Comparison of ENCODE assay signal across 9 mouse cellular contexts in the genomic region with DNA sequence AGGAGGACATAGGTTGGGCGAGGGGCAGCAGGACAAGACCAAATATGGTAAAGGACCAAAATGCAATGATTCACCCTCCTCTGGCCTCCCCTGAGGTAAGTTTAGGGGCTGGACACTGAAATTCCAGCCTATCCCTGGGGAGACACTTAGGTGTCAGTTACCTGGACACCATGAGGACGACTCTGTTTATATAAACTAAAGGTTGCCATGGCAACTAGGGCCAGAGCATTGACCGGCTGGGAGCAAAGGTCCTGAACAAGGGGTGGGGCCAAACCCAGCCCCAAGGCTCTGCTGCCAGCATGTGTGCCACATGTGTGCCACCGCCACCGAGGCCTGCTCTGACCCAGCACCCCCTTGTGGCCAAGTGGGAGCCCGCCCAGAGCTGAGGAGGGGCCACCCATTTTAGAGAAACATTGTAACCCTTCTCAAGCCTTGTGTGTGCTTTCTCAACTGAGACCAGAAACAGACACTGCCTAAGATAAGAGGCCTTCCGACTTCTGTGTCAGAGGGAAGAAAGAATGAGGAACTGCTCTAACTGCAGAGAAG. TPM values are rescaled to one million over a fixed set of nuclear protein-coding genes. Genes with fewer than 3 reads are reported as not detected.
DNase-seq lines count a peak whose midpoint lies in the region; ATAC-seq lines count a peak whose summit lies in the region.
"Had no signal": no experiment of that assay in that cellular context is flagged by ENCODE, and none has a peak within 500 bp of the region (broad histone marks: within the 10 kb centered on the region; RNA-seq: fewer than 3 reads in every experiment).

No protein-coding gene starts in this region.

- H3K4me1 ChIP-seq in hindbrain, embryonic 10.5 days (replicated peaks), result peaks cover 37% of the 10 kb centered on the region
- peaks cover 11% of the 10 kb centered on the region; the same call in 1 of the 2 replicates for H3K4me1 ChIP-seq in hindbrain, embryonic 12.5 days
- peaks cover 39% of the 10 kb centered on the region for H3K4me1 ChIP-seq in limb, embryonic 10.5 days

- H3K4me2 ChIP-seq in hindbrain, embryonic 12.5 days (replicated peaks), result no peak overlapping the region

- no peak overlapping the region for H3K4me3 ChIP-seq in hindbrain, embryonic 10.5 days
- H3K4me3 ChIP-seq in hindbrain, embryonic 12.5 days, result no peak overlapping the region
- no peak overlapping the region for H3K4me3 ChIP-seq in limb, embryonic 10.5 days

- 0 out of 2 replicates have a peak, but pooled peaks cover 3% of the 10 kb centered on the region for H3K27me3 ChIP-seq in hindbrain, embryonic 10.5 days (ENCODE audit: insufficient read depth, poor library complexity, severe bottlenecking)
- H3K27me3 ChIP-seq in hindbrain, embryonic 12.5 days, result no peaks in the 10 kb centered on the region
- H3K27me3 ChIP-seq in limb, embryonic 10.5 days (ENCODE audit: low read depth, poor library complexity, severe bottlenecking), result peaks cover 6% of the 10 kb centered on the region; the same call in 1 of the 2 replicates

- no peak overlapping the region for H3K9ac ChIP-seq in hindbrain, embryonic 12.5 days

- WGBS in hindbrain, embryonic 10.5 days, result 19% methylated on average over 7 of the region's 7 CpGs
- 25% methylated on average over 7 of the region's 7 CpGs for WGBS in hindbrain, embryonic 12.5 days
- 12% methylated on average over 7 of the region's 7 CpGs for WGBS in limb, embryonic 10.5 days

- H3K9me3 ChIP-seq in hindbrain, embryonic 10.5 days, result no peaks in the 10 kb centered on the region
- H3K9me3 ChIP-seq in hindbrain, embryonic 12.5 days (replicated peaks), result no peaks in the 10 kb centered on the region
- H3K9me3 ChIP-seq in limb, embryonic 10.5 days (replicated peaks), result no peaks in the 10 kb centered on the region

- H3K27ac ChIP-seq in hindbrain, embryonic 10.5 days, result peak overlapping the region; percentile 5; the same call in 1 of the 2 replicates
- H3K27ac ChIP-seq in hindbrain, embryonic 12.5 days, result no peak overlapping the region
- H3K27ac ChIP-seq in limb, embryonic 10.5 days, result no peak overlapping the region
- H3K27ac ChIP-seq: macrophage had no signal

- DNase-seq in hindbrain, embryonic 10.5 days (ENCODE audit: low spot score), result peak; percentile 62
- DNase-seq in embryo, embryonic 10 days (ENCODE audit: low spot score), result peak; percentile 81
- DNase-seq in limb, embryonic 10.5 days (ENCODE audit: low spot score), result peak; percentile 56
- DNase-seq in retina, embryonic 14.5 days (ENCODE audit: low spot score), result peak; percentile 44
- DNase-seq in urinary bladder, adult 18-20 months (ENCODE audit: low spot score in 2 of 2), result no peak
- no peak for DNase-seq in layer of hippocampus, adult 8-10 months (ENCODE audit: low spot score in 2 of 2)
- DNase-seq in layer of hippocampus, postnatal 14 days (ENCODE audit: low spot score in 2 of 2), result no peak

- no peak for ATAC-seq in hindbrain, embryonic 12.5 days (ENCODE audit: low FRiP score)

- H3K36me3 ChIP-seq in hindbrain, embryonic 10.5 days, result no peaks in the 10 kb centered on the region
- no peaks in the 10 kb centered on the region for H3K36me3 ChIP-seq in hindbrain, embryonic 12.5 days
- H3K36me3 ChIP-seq in limb, embryonic 10.5 days, result no peaks in the 10 kb centered on the region

RNA-seq across cellular contexts. Expression of a gene that starts 10.0 kb away (rescaled TPM):
- polyA plus RNA-seq in hindbrain, embryonic 10.5 days (2016; fragmentation: Nextera tagmentation; extraction: Ambion mirVana), result 38.6 and 53.5 TPM in 2 replicates
- 19.8 and 30.0 TPM in 2 replicates for polyA plus RNA-seq in hindbrain, embryonic 12.5 days (2016; fragmentation: Nextera tagmentation; extraction: Ambion mirVana)
- polyA plus RNA-seq in limb, embryonic 10.5 days (2016; fragmentation: Nextera tagmentation; extraction: Ambion mirVana), result 33.4 and 49.5 TPM in 2 replicates
- 1 to 10 TPM in 2 of 4 experiments, under 1 TPM in 1, not detected in 1; 0.23 to 2.4 (median 2.3) TPM for total RNA-seq in layer of hippocampus, adult 8-10 months (2022)
- 1 to 10 TPM in 1 of 2 experiments, under 1 TPM in 1; 0.45 to 3.4 TPM for total RNA-seq in layer of hippocampus, postnatal 14 days (2021)
- polyA plus RNA-seq: macrophage had no signal

RNA-seq across cellular contexts. Expression of a gene that starts 13.7 kb away (rescaled TPM):
- polyA plus RNA-seq in hindbrain, embryonic 10.5 days (2016; fragmentation: Nextera tagmentation; extraction: Ambion mirVana), result 43.1 and 55.5 TPM in 2 replicates
- polyA plus RNA-seq in hindbrain, embryonic 12.5 days (2016; fragmentation: Nextera tagmentation; extraction: Ambion mirVana), result 18.2 and 28.2 TPM in 2 replicates
- 29.3 and 42.6 TPM in 2 replicates for polyA plus RNA-seq in limb, embryonic 10.5 days (2016; fragmentation: Nextera tagmentation; extraction: Ambion mirVana)
- under 1 TPM in 3 of 4 experiments, not detected in 1; 0.22 to 0.56 (median 0.43) TPM for total RNA-seq in layer of hippocampus, adult 8-10 months (2022)
- total RNA-seq in layer of hippocampus, postnatal 14 days (2021), result 1 to 10 TPM in 1 of 2 experiments, under 1 TPM in 1; 0.31 to 1.6 TPM
- polyA plus RNA-seq: macrophage had no signal

RNA-seq across cellular contexts. Expression of a gene that starts 55.6 kb away (rescaled TPM):
- polyA plus RNA-seq in hindbrain, embryonic 10.5 days (2016; fragmentation: Nextera tagmentation; extraction: Ambion mirVana), result 80.4 and 122 TPM in 2 replicates
- polyA plus RNA-seq in hindbrain, embryonic 12.5 days (2016; fragmentation: Nextera tagmentation; extraction: Ambion mirVana), result 94.0 and 97.1 TPM in 2 replicates
- polyA plus RNA-seq in limb, embryonic 10.5 days (2016; fragmentation: Nextera tagmentation; extraction: Ambion mirVana), result 133 and 140 TPM in 2 replicates
- total RNA-seq in layer of hippocampus, adult 8-10 months (2022), result 100 to 1,000 TPM; 175 to 212 (median 192) TPM
- total RNA-seq in layer of hippocampus, postnatal 14 days (2021), result 100 to 1,000 TPM; 179 to 184 TPM

Comparison
In these comparisons a context has a peak if more than half of its experiments do, and no peak if none do; other contexts are left out.
1. DNase-seq: peak in hindbrain, embryonic 10.5 days (single experiment), embryo, embryonic 10 days (single experiment), limb, embryonic 10.5 days (single experiment) and retina, embryonic 14.5 days (single experiment); none in urinary bladder, adult 18-20 months (0 of 2), layer of hippocampus, adult 8-10 months (0 of 2) and layer of hippocampus, postnatal 14 days (0 of 2).